Mouse (Mus musculus) hindbrain, embryonic 15.5 days (tissue): ENCODE results near the gene Zfp1. TPM values are rescaled to one million over a fixed set of nuclear protein-coding genes. Genes with fewer than 3 reads are reported as not detected.

Experiments
- ATAC-seq: fragments of 200-750 bp; cut with Nextera tagmentation; 2 replicates; pipeline ENCODE4 v1.8.0; 2017; ENCODE audit warnings: low read depth, moderate number of reproducible peaks, moderate TSS enrichment; ENCODE audit not compliant: low FRiP score
- H3K27ac ChIP-seq: fragments of 300-500 bp; sonication (generic); replicated peaks from 2 replicates; pipeline ENCODE4 v1.5.1; 2015; ENCODE audit warnings: mild to moderate bottlenecking, inconsistent platforms
- H3K27me3 ChIP-seq: fragments of 300-500 bp; sonication (generic); 2 replicates; pipeline ENCODE4 v1.6.1; 2015; ENCODE audit warnings: control low read depth, inconsistent platforms
- H3K36me3 ChIP-seq: fragments of 300-500 bp; sonication (generic); 2 replicates; pipeline ENCODE4 v1.6.1; 2015; ENCODE audit warnings: control low read depth, inconsistent platforms
- H3K4me1 ChIP-seq: fragments of 300-500 bp; sonication (generic); replicated peaks from 2 replicates; pipeline ENCODE4 v1.6.1; 2015; ENCODE audit warnings: control low read depth, inconsistent platforms
- H3K4me2 ChIP-seq: fragments of 300-500 bp; sonication (generic); 2 replicates; pipeline ENCODE4 v1.6.1; 2015; ENCODE audit warnings: moderate library complexity, mild to moderate bottlenecking, inconsistent platforms
- H3K4me3 ChIP-seq: fragments of 300-500 bp; sonication (generic); 2 replicates; pipeline ENCODE4 v1.5.1; 2015; ENCODE audit warnings: mild to moderate bottlenecking, inconsistent platforms
- H3K9ac ChIP-seq: fragments of 300-500 bp; sonication (generic); 2 replicates; pipeline ENCODE4 v1.6.1; 2015; ENCODE audit warnings: inconsistent platforms
- H3K9me3 ChIP-seq: fragments of 300-500 bp; sonication (generic); 2 replicates; pipeline ENCODE4 v1.6.1; 2016; ENCODE audit warnings: control low read depth, inconsistent platforms
- WGBS: fragments of 180-500 bp; shearing (Covaris S2); methylation state at CpG from one replicate; pipeline ENCODE4 v1.1.7; 2015; 5-methylcytosine and 5-hydroxymethylcytosine counted together
- polyA plus RNA-seq: library from polyadenylated mRNA; unstranded; fragments of >200 nt; fragmentation: Nextera tagmentation; extraction: Ambion mirVana; gene quantifications from 2 replicates; pipeline ENCODE4 v1.2.1, GENCODE M21; 2015

Zfp1 gene
- polyA plus RNA-seq = 25.1 and 25.9 TPM in 2 replicates

DNA sequence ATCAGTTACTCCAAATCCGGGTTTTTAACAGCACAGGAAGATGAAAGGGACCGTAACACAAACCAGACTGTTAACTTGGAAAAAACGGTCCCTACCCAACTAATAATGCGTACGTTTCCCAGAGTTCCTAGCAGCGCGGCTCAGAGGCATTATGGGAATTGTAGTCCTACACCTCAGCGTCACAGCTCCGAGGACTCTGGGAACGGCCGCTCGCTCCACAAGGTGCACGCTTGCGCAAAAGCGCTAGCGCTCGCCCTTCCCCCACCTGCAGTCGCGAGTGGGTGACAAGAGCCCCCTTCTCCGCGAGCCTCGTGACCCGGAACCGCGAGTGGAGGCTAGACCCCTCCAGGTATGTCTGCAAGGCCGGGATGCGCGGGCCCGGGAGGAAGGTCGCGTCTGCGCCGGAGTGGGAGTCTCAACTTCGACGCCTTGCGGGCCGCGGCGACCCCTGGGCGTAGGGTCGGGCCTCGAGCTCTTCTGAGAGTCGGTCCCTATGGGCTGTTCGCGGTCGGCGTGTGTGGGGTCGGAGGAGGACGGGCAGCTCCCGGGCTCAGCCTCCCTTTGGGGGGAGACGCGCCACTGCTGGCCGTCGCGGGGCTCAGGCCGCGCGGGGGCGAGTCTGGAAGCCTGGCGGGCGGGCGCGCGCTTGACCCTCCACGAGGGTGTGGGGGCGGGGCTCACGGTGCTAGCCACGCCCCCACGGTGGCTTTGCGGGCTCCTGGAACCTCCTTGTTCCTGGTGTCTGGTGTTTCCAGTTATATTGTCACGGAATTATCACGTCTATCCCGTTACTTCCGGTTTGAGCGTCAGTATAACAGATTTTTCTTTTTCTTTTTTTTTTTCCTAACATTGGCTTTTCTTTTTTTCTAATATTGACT, at the start of gene Zfp1:
Gene Zfp1 (plus strand): TSS at position 138 of the 878 bp plus-strand sequence.
- Histone ChIP-seq H3K4me2 (peak within 1 kb of the TSS; percentile 65), H3K36me3 (no peaks in the 10 kb centered on the region), H3K9ac (peak within 1 kb of the TSS; percentile 87), H3K4me1 (peaks cover 15% of the 10 kb centered on the region), H3K27me3 (no peaks in the 10 kb centered on the region), H3K27ac (peak within 1 kb of the TSS; percentile 95), H3K4me3 (peak within 1 kb of the TSS; percentile 74), H3K9me3 (no peaks in the 10 kb centered on the region)
- peak; percentile 98 for ATAC-seq
- WGBS = under 1% methylated on average over 75 of the region's 75 CpGs

- Histone ChIP-seq H3K4me1 (peaks cover 62% of the 10 kb centered on the region), H3K4me2 (no peak overlapping the region), H3K36me3 (no peaks in the 10 kb centered on the region), H3K4me3 (no peak overlapping the region), H3K9me3 (no peaks in the 10 kb centered on the region), H3K27ac (no peak overlapping the region), H3K9ac (no peak overlapping the region), H3K27me3 (no peaks in the 10 kb centered on the region)
- WGBS = 79% methylated on average over 3 of the region's 3 CpGs
- ATAC-seq = no peak
Measured at GRCm38 (mm10) chr8:111594044-111594840, 49.0 kb upstream of the Zfp1 start.

GRCm38 (mm10) chr8:111594951-111595350, 48.2 kb upstream of the Zfp1 start:
- peaks cover 62% of the 10 kb centered on the region for H3K4me1 ChIP-seq
- H3K9me3 ChIP-seq = no peaks in the 10 kb centered on the region
- H3K36me3 ChIP-seq = no peaks in the 10 kb centered on the region
- 60% methylated on average over 2 of the region's 2 CpGs for WGBS
- no peak for ATAC-seq
- 0 out of 2 replicates have a peak overlapping the region, but pooled peaks have one; percentile 1 for H3K27ac ChIP-seq
- no peaks in the 10 kb centered on the region for H3K27me3 ChIP-seq
- no peak overlapping the region for H3K9ac ChIP-seq
- H3K4me3 ChIP-seq = no peak overlapping the region
- no peak overlapping the region for H3K4me2 ChIP-seq

DNA sequence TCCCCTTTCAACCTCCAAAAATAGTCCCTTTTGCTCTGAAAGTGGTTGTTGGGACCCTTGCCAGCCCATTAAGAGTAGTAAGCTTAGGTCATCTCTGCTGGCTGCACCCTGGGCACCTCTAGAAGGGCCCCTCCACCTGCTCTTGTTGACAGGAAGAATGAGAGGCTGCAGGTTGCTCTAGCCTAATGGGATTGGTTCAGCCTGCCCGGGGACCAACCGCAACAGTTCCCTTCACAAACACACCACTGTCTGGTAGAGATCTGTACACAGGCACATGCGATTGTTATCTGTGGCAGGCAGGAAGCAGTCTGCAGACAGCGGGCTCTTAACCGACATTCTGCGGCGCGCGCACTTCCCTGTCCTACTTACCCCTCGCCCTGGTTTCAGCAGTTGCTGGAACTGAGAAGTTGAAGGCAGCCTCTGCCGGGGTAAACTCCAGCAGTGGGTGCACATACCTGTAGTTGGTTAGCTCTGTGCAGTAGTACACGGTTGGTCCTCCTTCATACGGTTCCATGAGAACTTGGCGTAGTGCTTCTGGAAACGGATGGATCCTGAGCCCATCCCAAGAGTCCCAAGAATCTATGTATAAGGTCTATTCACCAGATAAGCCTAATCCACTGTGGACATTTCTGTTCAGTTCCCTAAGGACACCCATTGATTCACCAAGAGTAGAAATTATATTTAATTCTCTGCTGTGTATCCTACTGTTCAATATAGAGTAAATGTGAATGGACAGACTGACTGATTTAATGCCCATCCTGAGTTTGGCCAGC, 47.3 kb upstream of the Zfp1 start:
- Histone ChIP-seq H3K4me1 (peaks cover 62% of the 10 kb centered on the region), H3K27ac (peak overlapping the region; percentile 37), H3K36me3 (no peaks in the 10 kb centered on the region), H3K27me3 (no peaks in the 10 kb centered on the region), H3K4me2 (no peak overlapping the region), H3K4me3 (no peak overlapping the region), H3K9me3 (no peaks in the 10 kb centered on the region), H3K9ac (no peak overlapping the region)
- 90% methylated on average over 15 of the region's 15 CpGs for WGBS
- no peak for ATAC-seq

GRCm38 (mm10) chr8:111596485-111596821, 46.7 kb upstream of the Zfp1 start:
- Histone ChIP-seq H3K4me2 (no peak overlapping the region), H3K9ac (no peak overlapping the region), H3K4me1 (peaks cover 62% of the 10 kb centered on the region), H3K9me3 (no peaks in the 10 kb centered on the region), H3K27ac (peak overlapping the region; percentile 37), H3K27me3 (no peaks in the 10 kb centered on the region), H3K4me3 (no peak overlapping the region), H3K36me3 (no peaks in the 10 kb centered on the region)
- no peak for ATAC-seq
- 50% methylated on average over 3 of the region's 3 CpGs for WGBS

DNA sequence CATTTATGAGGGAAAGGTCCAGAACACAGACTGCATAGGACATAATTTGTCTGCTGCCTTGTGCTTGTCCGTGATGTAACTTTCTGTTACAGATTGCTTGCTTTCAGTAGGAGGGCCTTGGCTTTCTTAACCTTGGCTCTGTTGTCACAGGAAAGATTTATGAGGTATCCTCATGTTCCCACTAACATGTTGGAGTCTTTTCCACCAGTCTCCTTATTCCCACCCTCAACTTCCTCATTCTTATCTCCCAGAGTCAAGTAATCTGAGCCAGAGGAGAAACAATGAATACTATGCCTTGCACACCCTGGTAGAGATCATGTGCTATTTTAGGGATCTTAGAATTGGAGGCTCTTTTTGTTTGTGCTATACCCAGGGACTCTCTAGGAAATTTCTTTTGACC, 45.9 kb upstream of the Zfp1 start:
- Histone ChIP-seq H3K4me3 (no peak overlapping the region), H3K4me1 (peaks cover 57% of the 10 kb centered on the region), H3K36me3 (no peaks in the 10 kb centered on the region), H3K27ac (peak overlapping the region; percentile 61), H3K9ac (no peak overlapping the region), H3K27me3 (no peaks in the 10 kb centered on the region), H3K4me2 (no peak overlapping the region), H3K9me3 (no peaks in the 10 kb centered on the region)
- no peak for ATAC-seq
- 53% methylated on average over 1 of the region's 1 CpGs for WGBS

DNA sequence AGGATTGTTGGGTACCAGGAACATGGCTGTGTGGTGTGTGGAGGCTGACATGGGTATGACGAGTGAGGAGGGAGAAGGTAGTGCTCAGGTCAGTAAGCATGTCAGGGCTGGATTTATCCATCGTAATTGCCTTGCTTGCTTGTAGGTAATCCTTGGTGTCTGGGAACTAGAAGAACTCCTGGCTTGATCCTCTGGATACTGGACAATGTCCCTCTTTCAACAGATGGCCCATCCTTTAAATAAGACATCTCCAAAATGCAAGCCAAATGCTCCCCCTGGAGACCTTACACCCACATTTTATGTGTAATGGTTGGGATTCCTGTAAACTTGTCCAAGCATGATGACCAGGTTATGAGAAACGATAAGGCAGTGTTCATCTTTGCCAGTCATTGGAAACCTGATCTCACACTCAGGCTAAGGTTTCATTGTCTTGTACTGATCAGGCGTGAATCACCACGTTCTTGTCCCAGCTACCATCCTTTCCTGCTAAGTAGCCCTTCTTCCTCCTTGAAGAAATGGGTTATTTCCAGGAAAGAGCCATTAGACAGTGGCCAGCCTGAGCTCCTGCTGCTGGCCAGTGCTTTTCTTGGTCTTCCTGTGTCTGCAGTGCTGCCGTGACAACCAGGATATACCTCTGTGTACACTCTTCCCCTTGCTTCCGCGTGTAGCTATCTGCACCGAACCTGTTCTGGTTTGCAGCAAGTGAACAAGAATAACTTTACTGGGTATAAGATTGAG, 43.3 kb upstream of the Zfp1 start:
- 81% methylated on average over 9 of the region's 9 CpGs for WGBS
- Histone ChIP-seq H3K36me3 (no peaks in the 10 kb centered on the region), H3K9me3 (no peaks in the 10 kb centered on the region), H3K4me2 (no peak overlapping the region), H3K4me1 (peaks cover 37% of the 10 kb centered on the region), H3K4me3 (no peak overlapping the region), H3K27me3 (no peaks in the 10 kb centered on the region), H3K27ac (no peak overlapping the region; the same call in 1 of the 2 replicates), H3K9ac (no peak overlapping the region)
- ATAC-seq = no peak

DNA sequence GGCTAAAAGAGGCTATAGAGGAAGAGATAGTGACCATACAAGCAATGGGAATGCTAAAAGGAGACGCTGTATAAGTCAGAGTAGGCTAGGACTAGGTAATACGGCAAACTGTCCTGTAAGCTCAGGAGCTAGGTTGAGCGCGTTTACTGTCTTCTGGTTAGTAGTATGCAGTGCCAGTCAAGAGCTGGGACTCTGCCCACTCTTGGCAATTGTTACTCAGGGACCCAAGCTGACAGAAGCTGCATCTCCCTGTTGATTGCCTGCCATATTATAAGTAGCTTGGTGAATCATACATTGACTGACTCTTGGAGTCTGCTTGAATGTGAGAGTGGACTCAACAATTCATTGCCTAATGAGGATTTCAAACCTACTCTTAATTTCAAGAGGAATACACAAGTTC, 41.2 kb upstream of the Zfp1 start:
- peaks cover 16% of the 10 kb centered on the region for H3K4me1 ChIP-seq
- no peak overlapping the region for H3K4me2 ChIP-seq
- no peak overlapping the region for H3K27ac ChIP-seq
- no peak overlapping the region for H3K4me3 ChIP-seq
- no peaks in the 10 kb centered on the region for H3K9me3 ChIP-seq
- no peaks in the 10 kb centered on the region for H3K36me3 ChIP-seq
- WGBS = 93% methylated on average over 4 of the region's 4 CpGs
- no peak for ATAC-seq
- no peak overlapping the region for H3K9ac ChIP-seq
- no peaks in the 10 kb centered on the region for H3K27me3 ChIP-seq

- H3K9ac ChIP-seq = no peak overlapping the region
- no peak overlapping the region for H3K27ac ChIP-seq
Measured at GRCm38 (mm10) chr8:111604986-111605385, 38.2 kb upstream of the Zfp1 start.

DNA sequence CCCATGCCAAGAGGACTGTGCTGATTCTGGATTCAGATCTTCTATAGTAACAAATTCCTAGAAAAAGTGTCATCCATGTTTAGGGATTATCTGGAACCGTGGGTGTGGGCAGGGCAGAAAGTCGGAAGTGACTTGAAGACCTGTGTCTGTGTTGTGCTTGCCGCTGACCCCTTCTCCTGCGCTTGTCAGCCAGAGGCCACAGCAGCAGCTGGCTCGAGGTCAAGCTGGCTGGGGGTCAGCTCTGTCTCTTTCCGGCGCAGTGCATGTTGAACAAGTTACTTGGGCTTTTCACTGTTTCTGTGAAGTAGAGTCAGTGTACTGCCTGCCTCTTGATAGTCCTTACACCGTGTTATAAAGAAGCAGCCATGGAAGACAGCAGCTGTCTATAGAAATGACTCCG, 36.2 kb upstream of the Zfp1 start:
- Histone ChIP-seq H3K27me3 (no peaks in the 10 kb centered on the region), H3K9ac (no peak overlapping the region), H3K4me1 (peaks cover 6% of the 10 kb centered on the region), H3K27ac (no peak overlapping the region), H3K9me3 (no peaks in the 10 kb centered on the region), H3K36me3 (no peaks in the 10 kb centered on the region), H3K4me2 (no peak overlapping the region), H3K4me3 (no peak overlapping the region)
- WGBS = 90% methylated on average over 9 of the region's 9 CpGs
- no peak for ATAC-seq

More at GRCm38 (mm10) chr8:111604986-111605385, 38.2 kb upstream of the Zfp1 start:
- 96% methylated on average over 2 of the region's 2 CpGs for WGBS
- H3K4me1 ChIP-seq = peaks cover 6% of the 10 kb centered on the region
- H3K27me3 ChIP-seq = no peaks in the 10 kb centered on the region
- no peaks in the 10 kb centered on the region for H3K9me3 ChIP-seq
- no peak overlapping the region for H3K4me2 ChIP-seq
- no peaks in the 10 kb centered on the region for H3K36me3 ChIP-seq
- no peak for ATAC-seq
- no peak overlapping the region for H3K4me3 ChIP-seq

- no peak for ATAC-seq
- Histone ChIP-seq H3K9ac (no peak overlapping the region), H3K4me3 (no peak overlapping the region), H3K27ac (no peak overlapping the region), H3K4me1 (peaks cover 6% of the 10 kb centered on the region), H3K36me3 (no peaks in the 10 kb centered on the region), H3K27me3 (no peaks in the 10 kb centered on the region), H3K4me2 (no peak overlapping the region), H3K9me3 (no peaks in the 10 kb centered on the region)
- WGBS = 93% methylated on average over 7 of the region's 7 CpGs
Measured at GRCm38 (mm10) chr8:111607414-111607813, 35.8 kb upstream of the Zfp1 start.
